Mouse (Mus musculus): Measurements from ENCODE around the gene Cyp2s1. TPM values are rescaled to one million over a fixed set of nuclear protein-coding genes. Genes with fewer than 3 reads are reported as not detected.

The Cyp2s1 gene
- total and polyA plus RNA-seq, 3 experiments: not detected

- TF ChIP-seq MXI1 (IDR thresholded peaks at IDR 0.05; ENCODE audit: low read depth, low read length): peak; percentile 97
- 0 out of 4 replicates have a peak, but pooled peaks of 1 of the 2 experiments have one; percentile 24 for TF ChIP-seq USF2 (IDR thresholded peaks at IDR 0.05; ENCODE audit: borderline replicate concordance in 1 of 2, insufficient read depth in 1 of 2, low read depth in 1 of 2, low read length in 2 of 2)
- no peak for TF ChIP-seq NRF1 (IDR thresholded peaks at IDR 0.05; ENCODE audit: insufficient read depth, low read depth, low read length, poor library complexity, severe bottlenecking)
- TF ChIP-seq MAX (IDR thresholded peaks at IDR 0.05; ENCODE audit: low read length): peak; percentile 87
- peak; percentile 10 to 49; a peak in 1 of 4 replicates for TF ChIP-seq EP300 (IDR thresholded peaks at IDR 0.05; ENCODE audit: low read depth in 1 of 2, low read length in 2 of 2)
- peak; percentile 87 for TF ChIP-seq MYC (IDR thresholded peaks at IDR 0.05; ENCODE audit: low read depth, low read length)
- TF ChIP-seq KAT2A (conservative IDR thresholded peaks at IDR 0.05; ENCODE audit: low read depth, low read length): no peak
- peak in 1 of 2 experiments; percentile 66; a peak in 1 of 4 replicates for TF ChIP-seq POLR2A (IDR thresholded peaks at IDR 0.05; ENCODE audit: control insufficient read depth in 1 of 2, insufficient read depth in 1 of 2, low read depth in 1 of 2, low read length in 2 of 2, poor library complexity in 1 of 2)
- no peak for TF ChIP-seq TBP (IDR thresholded peaks at IDR 0.05; ENCODE audit: low read depth, low read length)
- TF ChIP-seq ELF1 (IDR thresholded peaks at IDR 0.05; ENCODE audit: low read depth, low read length): peak; percentile 39; the same call in 1 of the 2 replicates
- TF ChIP-seq ETS1 (IDR thresholded peaks at IDR 0.05; ENCODE audit: low read depth, low read length): peak; percentile 80
- peak; percentile 2; the same call in 1 of the 2 replicates for TF ChIP-seq E2F4 (IDR thresholded peaks at IDR 0.05; ENCODE audit: borderline replicate concordance, low read depth, low read length)
- no peak for TF ChIP-seq GABPA (IDR thresholded peaks at IDR 0.05; ENCODE audit: low read depth, low read length)
- 0 out of 2 replicates have a peak, but pooled peaks have one; percentile 14 for TF ChIP-seq CHD1 (IDR thresholded peaks at IDR 0.05; ENCODE audit: low read depth, low read length)
- TF ChIP-seq SIN3A (IDR thresholded peaks at IDR 0.05; ENCODE audit: low read length): peak; percentile 87
- TF ChIP-seq CHD2 (IDR thresholded peaks at IDR 0.05; ENCODE audit: low read length): no peak
- peak; percentile 48 to 87 (median 83) for TF ChIP-seq CTCF (IDR thresholded peaks at IDR 0.05 in 2 of 3, conservative IDR thresholded peaks at IDR 0.05 in 1 of 3; ENCODE audit: control insufficient read depth in 1 of 3, insufficient read depth in 1 of 3, low read depth in 2 of 3, low read length in 3 of 3, poor library complexity in 1 of 3, severe bottlenecking in 1 of 3)
- TF ChIP-seq MEF2A (IDR thresholded peaks at IDR 0.05; ENCODE audit: extremely low read depth, insufficient replicate concordance, low read depth, low read length, poor library complexity, severe bottlenecking): no peak
Observed at GRCm38 (mm10) chr7:25756011-25756410, 60.7 kb downstream of the Cyp2s1 start (continued).

GRCm38 (mm10) chr7:25755468-25755833 lies 61.3 kb downstream of the Cyp2s1 start:
- H3K27ac ChIP-seq (ENCODE audit: control insufficient read depth, low read depth, low read length): peak overlapping the region; percentile 99
- peaks cover 37% of the 10 kb centered on the region for H3K79me2 ChIP-seq (ENCODE audit: control insufficient read depth, insufficient read depth, low read length, poor library complexity)
- TF ChIP-seq KAT2A (conservative IDR thresholded peaks at IDR 0.05; ENCODE audit: low read depth, low read length): no peak
- no peak for TF ChIP-seq CHD2 (IDR thresholded peaks at IDR 0.05; ENCODE audit: low read length)
- TF ChIP-seq SIN3A (IDR thresholded peaks at IDR 0.05; ENCODE audit: low read length): 0 out of 2 replicates have a peak, but pooled peaks have one; percentile 41
- TF ChIP-seq HCFC1 (IDR thresholded peaks at IDR 0.05; ENCODE audit: low read depth, low read length): no peak
- no peak; the same call in 1 of the 2 replicates for TF ChIP-seq ZMIZ1 (IDR thresholded peaks at IDR 0.05; ENCODE audit: low read depth, low read length)
- TF ChIP-seq TCF12 (IDR thresholded peaks at IDR 0.05; ENCODE audit: low read depth, low read length): no peak
- peak; percentile 28; the same call in 1 of the 2 replicates for TF ChIP-seq POLR2AphosphoS2 (IDR thresholded peaks at IDR 0.05; ENCODE audit: low read length)
- no peak for TF ChIP-seq USF2 (IDR thresholded peaks at IDR 0.05; ENCODE audit: borderline replicate concordance in 1 of 2, insufficient read depth in 1 of 2, low read depth in 1 of 2, low read length in 2 of 2)
- TF ChIP-seq POLR2AphosphoS5 (IDR thresholded peaks at IDR 0.05; ENCODE audit: borderline replicate concordance, low read depth, low read length): peak; percentile 14; the same call in 1 of the 2 replicates
- no peak for TF ChIP-seq E2F4 (IDR thresholded peaks at IDR 0.05; ENCODE audit: borderline replicate concordance, low read depth, low read length)
- TF ChIP-seq NELFE (IDR thresholded peaks at IDR 0.05; ENCODE audit: low read depth, low read length): 0 out of 2 replicates have a peak, but pooled peaks have one; percentile 35
- peak; percentile 75; the same call in 1 of the 2 replicates for TF ChIP-seq CHD1 (IDR thresholded peaks at IDR 0.05; ENCODE audit: low read depth, low read length)
- no peak for TF ChIP-seq MAFK (IDR thresholded peaks at IDR 0.05; ENCODE audit: borderline replicate concordance, low read depth, low read length)
- no peak for TF ChIP-seq ELF1 (IDR thresholded peaks at IDR 0.05; ENCODE audit: low read depth, low read length)
- H3K36me3 ChIP-seq (ENCODE audit: control insufficient read depth in 1 of 2, insufficient read depth in 2 of 2, low read length in 2 of 2): peaks cover 11 to 17% of the 10 kb centered on the region in 2 experiments
- peaks cover 2 to 18% of the 10 kb centered on the region in 2 experiments; a peak in 3 of 4 replicates for H3K4me1 ChIP-seq (ENCODE audit: control insufficient read depth in 1 of 2, insufficient read depth in 2 of 2, low read length in 2 of 2)
- peak overlapping the region; percentile 56 to 67 for H3K4me3 ChIP-seq (ENCODE audit: control insufficient read depth in 1 of 2, insufficient read depth in 1 of 2, low read depth in 2 of 2, low read length in 2 of 2)
- peaks cover 0 to 2% of the 10 kb centered on the region in 2 experiments; a peak in 2 of 4 replicates for H3K27me3 ChIP-seq (ENCODE audit: control insufficient read depth in 1 of 2, insufficient read depth in 2 of 2, low read length in 2 of 2)
- no peak for DNase-seq (ENCODE audit: low read depth, low spot score)
- no peaks in the 10 kb centered on the region for H3K9me3 ChIP-seq (replicated peaks; ENCODE audit: insufficient read depth, low read length)
- H3K9ac ChIP-seq (ENCODE audit: control insufficient read depth, low read depth, low read length, poor library complexity, severe bottlenecking): peak overlapping the region; percentile 61
